In genomic region chr9:110651931-110652722, GRCm38 (mm10) we compare ENCODE assay signal across 8 mouse cellular contexts. TPM values are rescaled to one million over a fixed set of nuclear protein-coding genes. Genes with fewer than 3 reads are reported as not detected.
DNase-seq lines count a peak whose midpoint lies in the region; ATAC-seq and TF ChIP-seq lines count a peak whose summit lies in the region.

No protein-coding gene starts in this region.

- intact Hi-C loops in left cerebral cortex, adult 2 months (cut with DNase I) = loop anchor here (5.0 kb wide), 2 partner anchors 55 to 225 kb away; partner anchors contain the start of gene Als2cl
- intact Hi-C loops in left cerebral cortex, postnatal 4 days (cut with DNase I) = no loop called here

- 44% methylated on average over 13 of the region's 13 CpGs for WGBS in hindbrain, embryonic 13.5 days
- WGBS in liver, embryonic 13.5 days (ENCODE audit: insufficient replicate concordance) = 20% methylated on average over 13 of the region's 13 CpGs
- WGBS in neural tube, embryonic 13.5 days = 36% methylated on average over 13 of the region's 13 CpGs

- peak; percentile 2; the same call in 1 of the 2 replicates for TF ChIP-seq CTCF in left cerebral cortex, adult 2 months (IDR thresholded peaks at IDR 0.05)

- peaks cover 60% of the 10 kb centered on the region for H3K4me1 ChIP-seq in hindbrain, embryonic 13.5 days (replicated peaks)
- peaks cover 47% of the 10 kb centered on the region for H3K4me1 ChIP-seq in liver, embryonic 13.5 days (replicated peaks)
- H3K4me1 ChIP-seq in neural tube, embryonic 13.5 days (replicated peaks) = peaks cover 58% of the 10 kb centered on the region

- H3K9me3 ChIP-seq in hindbrain, embryonic 13.5 days = no peaks in the 10 kb centered on the region
- no peaks in the 10 kb centered on the region for H3K9me3 ChIP-seq in liver, embryonic 13.5 days (replicated peaks)
- H3K9me3 ChIP-seq in neural tube, embryonic 13.5 days = no peaks in the 10 kb centered on the region

- no peaks in the 10 kb centered on the region for H3K36me3 ChIP-seq in hindbrain, embryonic 13.5 days
- no peaks in the 10 kb centered on the region for H3K36me3 ChIP-seq in liver, embryonic 13.5 days
- H3K36me3 ChIP-seq in neural tube, embryonic 13.5 days = no peaks in the 10 kb centered on the region

- H3K4me2 ChIP-seq in hindbrain, embryonic 13.5 days = peak overlapping the region; percentile 98
- H3K4me2 ChIP-seq in liver, embryonic 13.5 days = peak overlapping the region; percentile 99
- peak overlapping the region; percentile 99 for H3K4me2 ChIP-seq in neural tube, embryonic 13.5 days

- H3K27me3 ChIP-seq in hindbrain, embryonic 13.5 days = peaks cover 32% of the 10 kb centered on the region
- peaks cover 32% of the 10 kb centered on the region for H3K27me3 ChIP-seq in liver, embryonic 13.5 days
- peaks cover 34% of the 10 kb centered on the region for H3K27me3 ChIP-seq in neural tube, embryonic 13.5 days

- no peak for DNase-seq in left cerebral cortex, adult 2 months (ENCODE audit: extremely low spot score in 1 of 2, low spot score in 2 of 2)
- no peak for DNase-seq in left cerebral cortex, postnatal 4 days
- peak; percentile 39 for DNase-seq in embryo, embryonic 11 days
- DNase-seq in liver, embryonic 13.5 days = no peak
- no peak for DNase-seq in left cerebral cortex, adult 8-10 months (ENCODE audit: low spot score in 2 of 2)
- DNase-seq in cerebellum, adult 8-10 months = no peak

- H3K27ac ChIP-seq in left cerebral cortex, adult 2 months = peak overlapping the region; percentile 80
- H3K27ac ChIP-seq in hindbrain, embryonic 13.5 days = no peak overlapping the region
- no peak overlapping the region for H3K27ac ChIP-seq in liver, embryonic 13.5 days
- no peak overlapping the region for H3K27ac ChIP-seq in neural tube, embryonic 13.5 days (replicated peaks)

- peak overlapping the region; percentile 66 for H3K4me3 ChIP-seq in left cerebral cortex, adult 2 months
- no peak overlapping the region for H3K4me3 ChIP-seq in hindbrain, embryonic 13.5 days
- H3K4me3 ChIP-seq in liver, embryonic 13.5 days (replicated peaks) = peak overlapping the region; percentile 79
- peak overlapping the region; percentile 71; the same call in 1 of the 2 replicates for H3K4me3 ChIP-seq in neural tube, embryonic 13.5 days

- ATAC-seq in hindbrain, embryonic 13.5 days (ENCODE audit: low FRiP score) = no peak
- no peak for ATAC-seq in liver, embryonic 13.5 days (ENCODE audit: low read depth)
- no peak for ATAC-seq in neural tube, embryonic 13.5 days (ENCODE audit: low read depth)

- H3K9ac ChIP-seq in hindbrain, embryonic 13.5 days = peak overlapping the region; percentile 46; the same call in 1 of the 2 replicates
- H3K9ac ChIP-seq in liver, embryonic 13.5 days = peak overlapping the region; percentile 39
- H3K9ac ChIP-seq in neural tube, embryonic 13.5 days = 0 out of 2 replicates have a peak overlapping the region, but pooled peaks have one; percentile 41

RNA-seq across cellular contexts. Expression of gene Nbeal2, which starts 1.8 kb away (rescaled TPM):
- total RNA-seq in left cerebral cortex, adult 2 months (2021) = 10 to 100 TPM; 12.6 to 14.4 TPM
- 10 to 100 TPM; 13.0 to 14.6 TPM for total RNA-seq in left cerebral cortex, postnatal 4 days (2021)
- polyA plus RNA-seq in hindbrain, embryonic 13.5 days (2015; fragmentation: Nextera tagmentation; extraction: Ambion mirVana) = 2.4 TPM in 2 replicates
- 1.6 and 2.1 TPM in 2 replicates for polyA plus RNA-seq in liver, embryonic 13.5 days (2015; fragmentation: Nextera tagmentation; extraction: Ambion mirVana)
- 1.8 and 2.2 TPM in 2 replicates for polyA plus RNA-seq in neural tube, embryonic 13.5 days (2015; fragmentation: Nextera tagmentation; extraction: Ambion mirVana)
- 10 to 100 TPM; 11.9 to 14.6 (median 12.6) TPM for total RNA-seq in left cerebral cortex, adult 8-10 months (2022)

RNA-seq across cellular contexts. Expression of gene Ccdc12, which starts 4.2 kb away (rescaled TPM):
- 10 to 100 TPM; 56.2 to 56.9 TPM for total RNA-seq in left cerebral cortex, adult 2 months (2021)
- total RNA-seq in left cerebral cortex, postnatal 4 days (2021) = 10 to 100 TPM; 43.1 to 46.6 TPM
- 122 TPM in 2 replicates for polyA plus RNA-seq in hindbrain, embryonic 13.5 days (2015; fragmentation: Nextera tagmentation; extraction: Ambion mirVana)
- 84.4 and 86.3 TPM in 2 replicates for polyA plus RNA-seq in liver, embryonic 13.5 days (2015; fragmentation: Nextera tagmentation; extraction: Ambion mirVana)
- 105 and 118 TPM in 2 replicates for polyA plus RNA-seq in neural tube, embryonic 13.5 days (2015; fragmentation: Nextera tagmentation; extraction: Ambion mirVana)
- 10 to 100 TPM; 69.7 to 73.5 (median 72.6) TPM for total RNA-seq in left cerebral cortex, adult 8-10 months (2022)

RNA-seq across cellular contexts. Expression of gene Nradd, which starts 27.9 kb away (rescaled TPM):
- 1 to 10 TPM; 2.7 to 3.6 TPM for total RNA-seq in left cerebral cortex, adult 2 months (2021)
- 1 to 10 TPM; 5.9 to 8.6 TPM for total RNA-seq in left cerebral cortex, postnatal 4 days (2021)
- 34.9 and 38.0 TPM in 2 replicates for polyA plus RNA-seq in hindbrain, embryonic 13.5 days (2015; fragmentation: Nextera tagmentation; extraction: Ambion mirVana)
- 2.7 and 2.8 TPM in 2 replicates for polyA plus RNA-seq in liver, embryonic 13.5 days (2015; fragmentation: Nextera tagmentation; extraction: Ambion mirVana)
- polyA plus RNA-seq in neural tube, embryonic 13.5 days (2015; fragmentation: Nextera tagmentation; extraction: Ambion mirVana) = 38.0 and 39.3 TPM in 2 replicates
- 1 to 10 TPM; 1.4 to 2.9 (median 2.6) TPM for total RNA-seq in left cerebral cortex, adult 8-10 months (2022)
